Mouse (Mus musculus) liver, adult 2 months (tissue): ENCODE results near the gene Ankrd28. TPM values are rescaled to one million over a fixed set of nuclear protein-coding genes. Genes with fewer than 3 reads are reported as not detected.
"Not testable (repeated sequence)": the region's sequence is repeated elsewhere in the genome, so short reads cannot be mapped to it uniquely, and the experiment has no call there.

Experiments
- DNase-seq: peaks from one replicate; pipeline ENCODE4 v3.0.0-alpha.2; 2011; ENCODE audit warnings: low read depth, low spot score; ENCODE audit errors: extremely low read depth
- H3K27ac ChIP-seq: fragments of 200-500 bp; replicated peaks from 2 replicates; pipeline ENCODE4 v1.5.1; 2012; ENCODE audit warnings: low read depth, mild to moderate bottlenecking, control low read depth, inconsistent platforms, low read length; ENCODE audit not compliant: insufficient read depth
- H3K27me3 ChIP-seq: fragments of 200-500 bp; 2 replicates; pipeline ENCODE4 v1.6.1; 2012; ENCODE audit warnings: mild to moderate bottlenecking, moderate library complexity, low read length, inconsistent platforms; ENCODE audit not compliant: control insufficient read depth, insufficient read depth
- H3K36me3 ChIP-seq: fragments of 200-500 bp; 2 replicates; pipeline ENCODE4 v1.6.1; 2012; ENCODE audit warnings: low read length, inconsistent platforms; ENCODE audit not compliant: control insufficient read depth, insufficient read depth
- H3K4me1 ChIP-seq: fragments of 200-500 bp; 2 replicates; pipeline ENCODE4 v1.6.1; 2011; ENCODE audit warnings: low read length; ENCODE audit not compliant: control insufficient read depth, insufficient read depth
- H3K4me3 ChIP-seq: fragments of 200-500 bp; 2 replicates; pipeline ENCODE4 v1.5.1; 2011; ENCODE audit warnings: low read depth, mild to moderate bottlenecking, control low read depth, low read length, moderate library complexity; ENCODE audit not compliant: insufficient read depth
- H3K79me2 ChIP-seq: fragments of 200-500 bp; 2 replicates; pipeline ENCODE4 v1.6.1; 2012; ENCODE audit warnings: inconsistent platforms, mild to moderate bottlenecking, low read length, moderate library complexity; ENCODE audit not compliant: control insufficient read depth, insufficient read depth
- H3K9ac ChIP-seq: fragments of 200-500 bp; 2 replicates; pipeline ENCODE4 v1.6.1; 2012; ENCODE audit warnings: low read depth, mild to moderate bottlenecking, control low read depth, inconsistent platforms, low read length
- CTCF ChIP-seq: fragments of 200-500 bp; IDR thresholded peaks from 2 replicates; pipeline ENCODE4 v1.5.1; 2011; ENCODE audit warnings: low read depth, low read length, control low read depth
- POLR2A ChIP-seq: fragments of 200-500 bp; IDR thresholded peaks from 2 replicates; pipeline ENCODE4 v1.6.1; 2011; ENCODE audit warnings: low read length, control low read depth; ENCODE audit not compliant: insufficient read depth; ENCODE audit errors: extremely low read depth
- WGBS: fragments of 180-500 bp; shearing (Covaris S2); methylation state at CpG from one replicate; pipeline ENCODE4 v1.1.7; 2018; 5-methylcytosine and 5-hydroxymethylcytosine counted together
- polyA plus RNA-seq: library from polyadenylated mRNA; depleted of rRNA; stranded (reverse); fragments of >200 nt; gene quantifications from 2 replicates; pipeline ENCODE4 v1.2.3, GENCODE M21; 2012; rRNA removed
- total RNA-seq: library from RNA; depleted of rRNA; stranded (reverse); fragments of >200 nt; gene quantifications from 2 replicates; pipeline ENCODE4 v1.2.3, GENCODE M21; 2014; rRNA removed

The Ankrd28 gene
- 23.1 and 27.7 TPM in 2 replicates for total RNA-seq
- polyA plus RNA-seq = 3.4 and 4.0 TPM in 2 replicates

- H3K4me3 ChIP-seq = peak within 1 kb of the TSS; percentile 95
- no peaks in the 10 kb centered on the region for H3K36me3 ChIP-seq
- H3K27me3 ChIP-seq = no peaks in the 10 kb centered on the region
- DNase-seq = peak; percentile 79
- under 1% methylated on average over 67 of the region's 81 CpGs for WGBS
- H3K9ac ChIP-seq = peak within 1 kb of the TSS; percentile 92
- TF ChIP-seq CTCF (no peak), POLR2A (peak; percentile 60; the same call in 1 of the 2 replicates)
- H3K27ac ChIP-seq = peak within 1 kb of the TSS; percentile 87
- peaks cover 3% of the 10 kb centered on the region; the same call in 1 of the 2 replicates for H3K4me1 ChIP-seq
- H3K79me2 ChIP-seq = peaks cover 3% of the 10 kb centered on the region; the same call in 1 of the 2 replicates
These were observed at the start of gene Ankrd28 for GRCm38 (mm10) chr14:31830571-31831369. TSS of gene Ankrd28 (minus strand) at chr14:31830651.

GRCm38 (mm10) chr14:31879456-31879855, 49.0 kb upstream of the Ankrd28 start:
- 36% methylated on average over 6 of the region's 6 CpGs for WGBS
- Histone ChIP-seq H3K4me1 (0 out of 2 replicates have a peak, but pooled peaks cover 3% of the 10 kb centered on the region), H3K27ac (no peak overlapping the region), H3K4me3 (no peak overlapping the region), H3K9ac (no peak overlapping the region), H3K36me3 (no peaks in the 10 kb centered on the region), H3K27me3 (no peaks in the 10 kb centered on the region), H3K79me2 (no peaks in the 10 kb centered on the region)
- peak; percentile 84 for DNase-seq
- no peak for TF ChIP-seq POLR2A
- TF ChIP-seq CTCF = no peak

GRCm38 (mm10) chr14:31872130-31872529, 41.7 kb upstream of the Ankrd28 start:
- H3K27ac ChIP-seq = no peak overlapping the region
- H3K79me2 ChIP-seq = no peaks in the 10 kb centered on the region
- no peak overlapping the region for H3K4me3 ChIP-seq
- peaks cover 13% of the 10 kb centered on the region; the same call in 1 of the 2 replicates for H3K4me1 ChIP-seq
- TF ChIP-seq POLR2A (no peak), CTCF (no peak)
- no peak overlapping the region for H3K9ac ChIP-seq
- H3K36me3 ChIP-seq = no peaks in the 10 kb centered on the region
- WGBS = 46% methylated on average over 5 of the region's 5 CpGs
- peak; percentile 78 for DNase-seq
- H3K27me3 ChIP-seq = no peaks in the 10 kb centered on the region

- TF ChIP-seq CTCF (no peak), POLR2A (no peak)
- peaks cover 13% of the 10 kb centered on the region; the same call in 1 of the 2 replicates for H3K4me1 ChIP-seq
- DNase-seq = peak; percentile 96
- no peaks in the 10 kb centered on the region for H3K79me2 ChIP-seq
- no peak overlapping the region for H3K4me3 ChIP-seq
- WGBS = 36% methylated on average over 5 of the region's 5 CpGs
- no peak overlapping the region for H3K9ac ChIP-seq
- no peak overlapping the region for H3K27ac ChIP-seq
- H3K27me3 ChIP-seq = no peaks in the 10 kb centered on the region
- no peaks in the 10 kb centered on the region for H3K36me3 ChIP-seq
These were observed 40.0 kb upstream of the Ankrd28 start for GRCm38 (mm10) chr14:31870436-31870835.

GRCm38 (mm10) chr14:31868591-31868990, 38.1 kb upstream of the Ankrd28 start:
- 70% methylated on average over 1 of the region's 1 CpGs for WGBS

GRCm38 (mm10) chr14:31866366-31866765, 35.9 kb upstream of the Ankrd28 start:
- not testable (repeated sequence) for H3K27ac ChIP-seq, H3K79me2 ChIP-seq, H3K4me1 ChIP-seq, H3K9ac ChIP-seq, H3K4me3 ChIP-seq, H3K36me3 ChIP-seq, DNase-seq, H3K27me3 ChIP-seq
- 97% methylated on average over 10 of the region's 10 CpGs for WGBS

More at GRCm38 (mm10) chr14:31868591-31868990, 38.1 kb upstream of the Ankrd28 start:
- Histone ChIP-seq H3K36me3 (no peaks in the 10 kb centered on the region), H3K27me3 (no peaks in the 10 kb centered on the region), H3K9ac (no peak overlapping the region), H3K27ac (no peak overlapping the region), H3K4me3 (no peak overlapping the region), H3K79me2 (no peaks in the 10 kb centered on the region), H3K4me1 (peaks cover 13% of the 10 kb centered on the region; the same call in 1 of the 2 replicates)
- DNase-seq = no peak
- TF ChIP-seq CTCF (no peak), POLR2A (no peak)
